Mouse (Mus musculus) small intestine, adult 2 months (tissue): ENCODE results near the gene Tll1. TPM values are rescaled to one million over a fixed set of nuclear protein-coding genes. Genes with fewer than 3 reads are reported as not detected.

Experiments
- H3K27ac ChIP-seq: fragments of 200-500 bp; 2 replicates; pipeline ENCODE4 v1.5.1; 2012; ENCODE audit warnings: low read depth, low read length, control low read depth, inconsistent platforms; ENCODE audit not compliant: insufficient read depth
- H3K27me3 ChIP-seq: fragments of 200-500 bp; 2 replicates; pipeline ENCODE4 v1.6.1; 2012; ENCODE audit warnings: mild to moderate bottlenecking, moderate library complexity, low read length, inconsistent platforms; ENCODE audit not compliant: control insufficient read depth, insufficient read depth
- H3K36me3 ChIP-seq: fragments of 200-500 bp; 2 replicates; pipeline ENCODE4 v1.6.1; 2012; ENCODE audit warnings: mild to moderate bottlenecking, low read length, control low read depth, inconsistent platforms; ENCODE audit not compliant: control insufficient read depth, insufficient read depth
- H3K4me1 ChIP-seq: fragments of 200-500 bp; 2 replicates; pipeline ENCODE4 v1.6.1; 2012; ENCODE audit warnings: low read length, inconsistent platforms, mixed read lengths; ENCODE audit not compliant: control insufficient read depth, insufficient read depth, insufficient read length
- H3K4me3 ChIP-seq: fragments of 200-500 bp; 2 replicates; pipeline ENCODE4 v1.5.1; 2012; ENCODE audit warnings: low read depth, mild to moderate bottlenecking, control low read depth, inconsistent platforms, low read length, moderate library complexity
- CTCF ChIP-seq: fragments of 200-500 bp; IDR thresholded peaks from 2 replicates; pipeline ENCODE4 v1.5.1; 2012; ENCODE audit warnings: low read depth, mild to moderate bottlenecking, control low read depth, inconsistent platforms, low read length, moderate library complexity, mixed read lengths; ENCODE audit not compliant: insufficient replicate concordance, insufficient read length; ENCODE audit errors: extremely low read depth
- POLR2A ChIP-seq: fragments of 200-500 bp; IDR thresholded peaks from 2 replicates; pipeline ENCODE4 v1.6.1; 2012; ENCODE audit warnings: low read depth, mild to moderate bottlenecking, control low read depth, inconsistent platforms, low read length, moderate library complexity
- WGBS: fragments of 180-500 bp; shearing (Covaris S2); methylation state at CpG from one replicate; pipeline ENCODE4 v1.1.7; 2018; 5-methylcytosine and 5-hydroxymethylcytosine counted together
- polyA plus RNA-seq: library from polyadenylated mRNA; depleted of rRNA; stranded (reverse); fragments of >200 nt; gene quantifications from 2 replicates; pipeline ENCODE4 v1.2.3, GENCODE M21; 2012

The Tll1 gene
- polyA plus RNA-seq, 1 experiment, result 0.33 TPM

GRCm38 (mm10) chr8:64205321-64206023, 599 bp downstream of the Tll1 start:
- TF ChIP-seq POLR2A (no peak), CTCF (no peak)
- no peaks in the 10 kb centered on the region for H3K36me3 ChIP-seq
- WGBS, result 1% methylated on average over 61 of the region's 61 CpGs
- H3K4me1 ChIP-seq, result 0 out of 2 replicates have a peak, but pooled peaks cover 4% of the 10 kb centered on the region
- H3K27me3 ChIP-seq, result peaks cover 16% of the 10 kb centered on the region
- H3K27ac ChIP-seq, result no peak overlapping the region
- peak overlapping the region; percentile 63 for H3K4me3 ChIP-seq

- TF ChIP-seq CTCF, result no peak
- no peak for TF ChIP-seq POLR2A
- 2% methylated on average over 19 of the region's 19 CpGs for WGBS
- H3K4me3 ChIP-seq, result peak overlapping the region; percentile 63
These were observed 1.2 kb downstream of the Tll1 start for GRCm38 (mm10) chr8:64204801-64205311.

GRCm38 (mm10) chr8:64204167-64204566, 1.9 kb downstream of the Tll1 start:
- no peak for TF ChIP-seq CTCF
- no peak for TF ChIP-seq POLR2A
- H3K4me1 ChIP-seq, result 0 out of 2 replicates have a peak, but pooled peaks cover 4% of the 10 kb centered on the region
- peaks cover 16% of the 10 kb centered on the region for H3K27me3 ChIP-seq
- 5% methylated on average over 19 of the region's 19 CpGs for WGBS
- H3K36me3 ChIP-seq, result no peaks in the 10 kb centered on the region
- H3K27ac ChIP-seq, result no peak overlapping the region
- peak overlapping the region; percentile 16; the same call in 1 of the 2 replicates for H3K4me3 ChIP-seq

More at GRCm38 (mm10) chr8:64204801-64205311, 1.2 kb downstream of the Tll1 start:
- H3K27me3 ChIP-seq, result peaks cover 16% of the 10 kb centered on the region
- 0 out of 2 replicates have a peak overlapping the region, but pooled peaks have one; percentile 0 for H3K27ac ChIP-seq
- H3K36me3 ChIP-seq, result no peaks in the 10 kb centered on the region
- H3K4me1 ChIP-seq, result 0 out of 2 replicates have a peak, but pooled peaks cover 4% of the 10 kb centered on the region

GRCm38 (mm10) chr8:64198326-64198725, 7.7 kb downstream of the Tll1 start:
- no peak overlapping the region for H3K4me3 ChIP-seq
- TF ChIP-seq CTCF (no peak), POLR2A (no peak)
- 75% methylated on average over 2 of the region's 2 CpGs for WGBS
- H3K27me3 ChIP-seq, result no peaks in the 10 kb centered on the region
- H3K36me3 ChIP-seq, result no peaks in the 10 kb centered on the region
- H3K27ac ChIP-seq, result no peak overlapping the region
- no peaks in the 10 kb centered on the region for H3K4me1 ChIP-seq

GRCm38 (mm10) chr8:64193421-64193820, 12.7 kb downstream of the Tll1 start:
- 62% methylated on average over 2 of the region's 2 CpGs for WGBS
- Histone ChIP-seq H3K36me3 (no peaks in the 10 kb centered on the region), H3K27me3 (no peaks in the 10 kb centered on the region), H3K4me1 (no peaks in the 10 kb centered on the region), H3K27ac (no peak overlapping the region), H3K4me3 (no peak overlapping the region)
- no peak for TF ChIP-seq CTCF
- TF ChIP-seq POLR2A, result no peak

GRCm38 (mm10) chr8:64187881-64188280, 18.2 kb downstream of the Tll1 start:
- H3K4me1 ChIP-seq, result no peaks in the 10 kb centered on the region
- H3K4me3 ChIP-seq, result no peak overlapping the region
- 82% methylated on average over 2 of the region's 2 CpGs for WGBS
- H3K36me3 ChIP-seq, result no peaks in the 10 kb centered on the region
- no peaks in the 10 kb centered on the region for H3K27me3 ChIP-seq
- no peak for TF ChIP-seq CTCF
- no peak for TF ChIP-seq POLR2A
- no peak overlapping the region for H3K27ac ChIP-seq

GRCm38 (mm10) chr8:64176931-64177330, 29.1 kb downstream of the Tll1 start:
- 74% methylated on average over 2 of the region's 2 CpGs for WGBS
- TF ChIP-seq CTCF (no peak), POLR2A (no peak)

More at GRCm38 (mm10) chr8:64176931-64177330, 29.1 kb downstream of the Tll1 start:
- Histone ChIP-seq H3K27ac (no peak overlapping the region), H3K4me1 (no peaks in the 10 kb centered on the region), H3K27me3 (no peaks in the 10 kb centered on the region), H3K36me3 (no peaks in the 10 kb centered on the region), H3K4me3 (no peak overlapping the region)
